Mouse (Mus musculus): ENCODE measurements around the gene Ggact.

Ggact gene

GRCm38 (mm10) chr14:122913657-122914056 is at the start of gene Ggact:
Ggact (minus strand) TSS chr14:122913757.
- in situ Hi-C loops (cut with MboI; ENCODE audit: low pct_unique_long_range_greater_than_20kb in 1 of 2, low sequenced_read_pairs in 2 of 2, unreplicated experiment in 1 of 2): no loop called here

GRCm38 (mm10) chr14:122957941-122958340 is 44.4 kb upstream of the Ggact start:
- in situ Hi-C loops (cut with MboI; ENCODE audit: low pct_unique_long_range_greater_than_20kb in 1 of 2, low sequenced_read_pairs in 2 of 2, unreplicated experiment in 1 of 2): no loop called here

- in situ Hi-C loops (cut with MboI; ENCODE audit: low pct_unique_long_range_greater_than_20kb in 1 of 2, low sequenced_read_pairs in 2 of 2, unreplicated experiment in 1 of 2): no loop called here
These were observed 39.8 kb upstream of the Ggact start for GRCm38 (mm10) chr14:122953331-122953730.

- in situ Hi-C loops (cut with MboI; ENCODE audit: low pct_unique_long_range_greater_than_20kb in 1 of 2, low sequenced_read_pairs in 2 of 2, unreplicated experiment in 1 of 2): no loop called here
These were observed 39.0 kb upstream of the Ggact start for GRCm38 (mm10) chr14:122952556-122952955.

- in situ Hi-C loops (cut with MboI; ENCODE audit: low pct_unique_long_range_greater_than_20kb in 1 of 2, low sequenced_read_pairs in 2 of 2, unreplicated experiment in 1 of 2): no loop called here
These were observed 38.3 kb upstream of the Ggact start for GRCm38 (mm10) chr14:122951676-122952445.

- in situ Hi-C loops (cut with MboI; ENCODE audit: low pct_unique_long_range_greater_than_20kb in 1 of 2, low sequenced_read_pairs in 2 of 2, unreplicated experiment in 1 of 2): no loop called here
These were observed 37.4 kb upstream of the Ggact start for GRCm38 (mm10) chr14:122950915-122951314.

GRCm38 (mm10) chr14:122943475-122943853 is 29.9 kb upstream of the Ggact start:
- in situ Hi-C loops (cut with MboI; ENCODE audit: low pct_unique_long_range_greater_than_20kb in 1 of 2, low sequenced_read_pairs in 2 of 2, unreplicated experiment in 1 of 2): no loop called here

GRCm38 (mm10) chr14:122942757-122943474 is 29.4 kb upstream of the Ggact start:
- in situ Hi-C loops (cut with MboI; ENCODE audit: low pct_unique_long_range_greater_than_20kb in 1 of 2, low sequenced_read_pairs in 2 of 2, unreplicated experiment in 1 of 2): no loop called here

- in situ Hi-C loops (cut with MboI; ENCODE audit: low pct_unique_long_range_greater_than_20kb in 1 of 2, low sequenced_read_pairs in 2 of 2, unreplicated experiment in 1 of 2): no loop called here
These were observed 22.9 kb upstream of the Ggact start for GRCm38 (mm10) chr14:122936460-122936859.

- in situ Hi-C loops (cut with MboI; ENCODE audit: low pct_unique_long_range_greater_than_20kb in 1 of 2, low sequenced_read_pairs in 2 of 2, unreplicated experiment in 1 of 2): no loop called here
These were observed 6.5 kb upstream of the Ggact start for GRCm38 (mm10) chr14:122920011-122920410.

GRCm38 (mm10) chr14:122917676-122918075 is 4.1 kb upstream of the Ggact start:
- in situ Hi-C loops (cut with MboI; ENCODE audit: low pct_unique_long_range_greater_than_20kb in 1 of 2, low sequenced_read_pairs in 2 of 2, unreplicated experiment in 1 of 2): no loop called here

- in situ Hi-C loops (cut with MboI; ENCODE audit: low pct_unique_long_range_greater_than_20kb in 1 of 2, low sequenced_read_pairs in 2 of 2, unreplicated experiment in 1 of 2): no loop called here
These were observed 602 bp downstream of the Ggact start for GRCm38 (mm10) chr14:122912812-122913498.

- in situ Hi-C loops (cut with MboI; ENCODE audit: low pct_unique_long_range_greater_than_20kb in 1 of 2, low sequenced_read_pairs in 2 of 2, unreplicated experiment in 1 of 2): no loop called here
These were observed 1.4 kb downstream of the Ggact start for GRCm38 (mm10) chr14:122912137-122912536.

GRCm38 (mm10) chr14:122911265-122911664 is 2.3 kb downstream of the Ggact start:
- in situ Hi-C loops (cut with MboI; ENCODE audit: low pct_unique_long_range_greater_than_20kb in 1 of 2, low sequenced_read_pairs in 2 of 2, unreplicated experiment in 1 of 2): no loop called here

- in situ Hi-C loops (cut with MboI; ENCODE audit: low pct_unique_long_range_greater_than_20kb in 1 of 2, low sequenced_read_pairs in 2 of 2, unreplicated experiment in 1 of 2): no loop called here
These were observed 4.0 kb downstream of the Ggact start for GRCm38 (mm10) chr14:122909368-122910091.

- in situ Hi-C loops (cut with MboI; ENCODE audit: low pct_unique_long_range_greater_than_20kb in 1 of 2, low sequenced_read_pairs in 2 of 2, unreplicated experiment in 1 of 2): no loop called here
These were observed 5.5 kb downstream of the Ggact start for GRCm38 (mm10) chr14:122908075-122908474.

GRCm38 (mm10) chr14:122905007-122905406 is 8.6 kb downstream of the Ggact start:
- in situ Hi-C loops (cut with MboI; ENCODE audit: low pct_unique_long_range_greater_than_20kb in 1 of 2, low sequenced_read_pairs in 2 of 2, unreplicated experiment in 1 of 2): no loop called here

- in situ Hi-C loops (cut with MboI; ENCODE audit: low pct_unique_long_range_greater_than_20kb in 1 of 2, low sequenced_read_pairs in 2 of 2, unreplicated experiment in 1 of 2): no loop called here
These were observed 9.6 kb downstream of the Ggact start for GRCm38 (mm10) chr14:122903923-122904351.

- in situ Hi-C loops (cut with MboI; ENCODE audit: low pct_unique_long_range_greater_than_20kb in 1 of 2, low sequenced_read_pairs in 2 of 2, unreplicated experiment in 1 of 2): no loop called here
These were observed 10.7 kb downstream of the Ggact start for GRCm38 (mm10) chr14:122902884-122903283.

All from mouse embryonic stem cell (cell line).